Mouse (Mus musculus) MEL (cell line): Measurements from ENCODE around the gene Uqcc3. TPM values are rescaled to one million over a fixed set of nuclear protein-coding genes. Genes with fewer than 3 reads are reported as not detected.

Source experiments
- DNase-seq: peaks from one replicate; pipeline ENCODE4 v3.0.0; 2011; ENCODE audit warnings: low read depth, low spot score
- H3K27ac ChIP-seq: 2 replicates; pipeline ENCODE4 v1.5.1; 2012; ENCODE audit warnings: low read depth, mild to moderate bottlenecking, control low read depth, low read length, moderate library complexity; ENCODE audit not compliant: control insufficient read depth
- H3K27me3 ChIP-seq, 2 experiments: fragments of 150-350 bp in 1 of 2; sonication (generic) in 1 of 2; 2 replicates each; pipeline ENCODE4 v1.6.1; 2012; ENCODE audit warnings: low read length in 2 of 2, mild to moderate bottlenecking in 2 of 2, improper control_type of control experiment in 1 of 2, moderate library complexity in 1 of 2; ENCODE audit not compliant: insufficient read depth in 2 of 2, control insufficient read depth in 1 of 2
- H3K36me3 ChIP-seq, 2 experiments: 2 replicates each; pipeline ENCODE4 v1.6.1; 2012 to 2014; ENCODE audit warnings: low read length in 2 of 2, improper control_type of control experiment in 1 of 2, inconsistent platforms in 1 of 2, mild to moderate bottlenecking in 1 of 2; ENCODE audit not compliant: insufficient read depth in 2 of 2, control insufficient read depth in 1 of 2
- H3K4me1 ChIP-seq, 2 experiments: fragments of 150-350 bp in 1 of 2; sonication (generic) in 1 of 2; 2 replicates each; pipeline ENCODE4 v1.6.1; 2012; ENCODE audit warnings: low read length in 2 of 2, improper control_type of control experiment in 1 of 2, mild to moderate bottlenecking in 1 of 2; ENCODE audit not compliant: insufficient read depth in 2 of 2, control insufficient read depth in 1 of 2
- H3K4me3 ChIP-seq, 2 experiments: fragments of 150-350 bp in 1 of 2; sonication (generic) in 1 of 2; 2 replicates each; pipeline ENCODE4 v1.5.1; 2012; ENCODE audit warnings: low read depth in 2 of 2, low read length in 2 of 2, mild to moderate bottlenecking in 2 of 2, moderate library complexity in 2 of 2, control low read depth in 1 of 2, improper control_type of control experiment in 1 of 2; ENCODE audit not compliant: control insufficient read depth in 1 of 2, insufficient read depth in 1 of 2
- H3K79me2 ChIP-seq: 2 replicates; pipeline ENCODE4 v1.6.1; 2012; ENCODE audit warnings: mild to moderate bottlenecking, low read length, moderate library complexity; ENCODE audit not compliant: control insufficient read depth, poor library complexity, insufficient read depth
- H3K9ac ChIP-seq: 2 replicates; pipeline ENCODE4 v1.6.1; 2012; ENCODE audit warnings: low read depth, mild to moderate bottlenecking, control low read depth, low read length, moderate library complexity; ENCODE audit not compliant: control insufficient read depth, poor library complexity, severe bottlenecking
- H3K9me3 ChIP-seq: fragments of 150-350 bp; sonication (generic); replicated peaks from 2 replicates; pipeline ENCODE4 v1.6.1; 2012; ENCODE audit warnings: mild to moderate bottlenecking, low read length, improper control_type of control experiment, moderate library complexity; ENCODE audit not compliant: insufficient read depth
- BHLHE40 ChIP-seq: IDR thresholded peaks from 2 replicates; pipeline ENCODE4 v1.6.1; 2012; ENCODE audit warnings: low read depth, mild to moderate bottlenecking, inconsistent platforms, low read length, improper control_type of control experiment, borderline replicate concordance
- CHD2 ChIP-seq: IDR thresholded peaks from 2 replicates; pipeline ENCODE4 v1.6.1; 2011; ENCODE audit warnings: low read length, improper control_type of control experiment
- CTCF ChIP-seq, 3 experiments: IDR thresholded peaks in 2 of 3; conservative IDR thresholded peaks in 1 of 3; 2 replicates each; pipeline ENCODE4 v1.5.1; 2011 to 2012; ENCODE audit warnings: low read length in 3 of 3, low read depth in 2 of 3, mild to moderate bottlenecking in 2 of 3, improper control_type of control experiment in 1 of 3, inconsistent platforms in 1 of 3, mixed read lengths in 1 of 3, moderate library complexity in 1 of 3; ENCODE audit not compliant: control insufficient read depth in 1 of 3, insufficient read depth in 1 of 3, poor library complexity in 1 of 3, severe bottlenecking in 1 of 3
- ETS1 ChIP-seq: IDR thresholded peaks from 2 replicates; pipeline ENCODE4 v1.6.1; 2012; ENCODE audit warnings: low read depth, mild to moderate bottlenecking, inconsistent platforms, low read length, improper control_type of control experiment, moderate library complexity
- MAFK ChIP-seq: IDR thresholded peaks from 2 replicates; pipeline ENCODE4 v1.6.1; 2011; ENCODE audit warnings: low read depth, mild to moderate bottlenecking, low read length, improper control_type of control experiment, borderline replicate concordance
- MAX ChIP-seq: IDR thresholded peaks from 2 replicates; pipeline ENCODE4 v1.6.1; 2011; ENCODE audit warnings: low read length, improper control_type of control experiment
- MAZ ChIP-seq: IDR thresholded peaks from 2 replicates; pipeline ENCODE4 v1.6.1; 2012; ENCODE audit warnings: low read depth, mild to moderate bottlenecking, inconsistent platforms, low read length, improper control_type of control experiment
- MXI1 ChIP-seq: IDR thresholded peaks from 2 replicates; pipeline ENCODE4 v1.6.1; 2011; ENCODE audit warnings: mild to moderate bottlenecking, low read depth, low read length, improper control_type of control experiment
- MYC ChIP-seq: IDR thresholded peaks from 2 replicates; pipeline ENCODE4 v1.6.1; 2011; ENCODE audit warnings: low read depth, mild to moderate bottlenecking, low read length, improper control_type of control experiment, moderate library complexity
- NRF1 ChIP-seq: IDR thresholded peaks from 2 replicates; pipeline ENCODE4 v1.6.1; 2014; ENCODE audit warnings: low read depth, mild to moderate bottlenecking, inconsistent platforms, low read length, improper control_type of control experiment, moderate library complexity; ENCODE audit not compliant: poor library complexity, insufficient read depth, severe bottlenecking
- RAD21 ChIP-seq: IDR thresholded peaks from 2 replicates; pipeline ENCODE4 v1.6.1; 2011; ENCODE audit warnings: mild to moderate bottlenecking, low read depth, low read length, improper control_type of control experiment
- RCOR1 ChIP-seq: IDR thresholded peaks from 2 replicates; pipeline ENCODE4 v1.6.1; 2012; ENCODE audit warnings: low read depth, mild to moderate bottlenecking, inconsistent platforms, low read length, improper control_type of control experiment
- SIN3A ChIP-seq: IDR thresholded peaks from 2 replicates; pipeline ENCODE4 v1.6.1; 2012; ENCODE audit warnings: low read length, improper control_type of control experiment, inconsistent platforms
- TCF12 ChIP-seq: IDR thresholded peaks from 2 replicates; pipeline ENCODE4 v1.6.1; 2014; ENCODE audit warnings: low read depth, mild to moderate bottlenecking, inconsistent platforms, low read length, improper control_type of control experiment, moderate library complexity
- UBTF ChIP-seq: IDR thresholded peaks from 2 replicates; pipeline ENCODE4 v1.6.1; 2012; ENCODE audit warnings: low read depth, mild to moderate bottlenecking, inconsistent platforms, low read length, improper control_type of control experiment, moderate library complexity, borderline replicate concordance; ENCODE audit not compliant: insufficient read depth
- USF1 ChIP-seq: IDR thresholded peaks from 2 replicates; pipeline ENCODE4 v1.6.1; 2014; ENCODE audit warnings: low read depth, mild to moderate bottlenecking, inconsistent platforms, low read length, improper control_type of control experiment, moderate library complexity
- USF2 ChIP-seq, 2 experiments: IDR thresholded peaks; 2 replicates each; pipeline ENCODE4 v1.6.1; 2011 to 2012; ENCODE audit warnings: improper control_type of control experiment in 2 of 2, low read length in 2 of 2, borderline replicate concordance in 1 of 2, inconsistent platforms in 1 of 2, low read depth in 1 of 2, mild to moderate bottlenecking in 1 of 2; ENCODE audit not compliant: insufficient read depth in 1 of 2
- ZKSCAN1 ChIP-seq: IDR thresholded peaks from 2 replicates; pipeline ENCODE4 v1.6.1; 2012; ENCODE audit warnings: low read depth, mild to moderate bottlenecking, inconsistent platforms, low read length, improper control_type of control experiment, moderate library complexity
- ZNF384 ChIP-seq: IDR thresholded peaks from 2 replicates; pipeline ENCODE4 v1.6.1; 2012; ENCODE audit warnings: low read depth, mild to moderate bottlenecking, inconsistent platforms, low read length, improper control_type of control experiment
- polyA plus RNA-seq, 2 experiments: library from polyadenylated mRNA; stranded (reverse) in 1 of 2; unstranded in 1 of 2; fragments of >175 nt in 1 of 2; fragments of >200 nt in 1 of 2; gene quantifications; 2 replicates each; pipeline versions ENCODE4 v1.2.1 to v1.2.4; 2012; ENCODE audit warnings: low replicate concordance in 2 of 2, low read depth in 1 of 2; ENCODE audit not compliant: insufficient read length in 2 of 2, insufficient read depth in 1 of 2, missing spikeins in 1 of 2
- total RNA-seq: library from RNA; depleted of rRNA; stranded (reverse); fragments of 300-350 nt; gene quantifications from 2 replicates; pipeline ENCODE4 v1.2.3, GENCODE M21; 2012

Uqcc3 gene
- total and polyA plus RNA-seq, 3 experiments = 49.4 to 55.0 TPM; not detected in 1

DNA sequence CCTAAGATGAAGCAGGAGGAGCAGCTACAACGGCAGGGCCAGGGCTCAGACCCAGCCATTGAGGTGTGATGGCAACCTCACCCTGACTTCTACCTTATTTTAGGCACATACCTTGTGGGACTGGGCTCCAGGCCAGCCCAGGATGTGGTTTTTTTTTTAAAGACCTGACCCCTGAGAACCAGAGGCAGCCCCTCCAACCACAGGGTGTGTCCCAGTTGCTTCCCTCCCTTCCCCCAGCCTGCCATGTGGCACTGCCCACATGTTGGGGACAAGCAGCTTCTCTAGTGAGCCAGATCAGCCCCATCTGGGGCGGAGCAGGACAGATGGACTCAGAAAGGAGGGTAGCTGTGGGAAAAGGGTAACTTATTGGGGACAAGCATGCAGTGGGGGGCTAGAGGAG lies 46.0 kb upstream of the Uqcc3 start:
- H3K79me2 ChIP-seq = peaks cover 4% of the 10 kb centered on the region
- peak; percentile 57 for TF ChIP-seq ETS1
- 0 out of 2 replicates have a peak, but pooled peaks have one; percentile 16 for TF ChIP-seq MAZ
- TF ChIP-seq UBTF = no peak
- peak; percentile 44; the same call in 1 of the 2 replicates for TF ChIP-seq MAX
- peak; percentile 61; the same call in 1 of the 2 replicates for TF ChIP-seq MYC
- peak; percentile 43; the same call in 1 of the 2 replicates for TF ChIP-seq MXI1
- no peak for TF ChIP-seq TCF12
- TF ChIP-seq NRF1 = no peak
- TF ChIP-seq ZNF384 = 0 out of 2 replicates have a peak, but pooled peaks have one; percentile 48
- peaks cover 0 to 28% of the 10 kb centered on the region in 2 experiments; a peak in 2 of 4 replicates for H3K36me3 ChIP-seq
- peaks cover 20 to 38% of the 10 kb centered on the region in 2 experiments for H3K4me1 ChIP-seq
- H3K4me3 ChIP-seq = no peak overlapping the region
- no peaks in the 10 kb centered on the region for H3K9me3 ChIP-seq
- H3K27ac ChIP-seq = peak overlapping the region; percentile 36
- DNase-seq = peak; percentile 27
- H3K27me3 ChIP-seq = no peaks in the 10 kb centered on the region
- peak overlapping the region; percentile 15 for H3K9ac ChIP-seq

DNA sequence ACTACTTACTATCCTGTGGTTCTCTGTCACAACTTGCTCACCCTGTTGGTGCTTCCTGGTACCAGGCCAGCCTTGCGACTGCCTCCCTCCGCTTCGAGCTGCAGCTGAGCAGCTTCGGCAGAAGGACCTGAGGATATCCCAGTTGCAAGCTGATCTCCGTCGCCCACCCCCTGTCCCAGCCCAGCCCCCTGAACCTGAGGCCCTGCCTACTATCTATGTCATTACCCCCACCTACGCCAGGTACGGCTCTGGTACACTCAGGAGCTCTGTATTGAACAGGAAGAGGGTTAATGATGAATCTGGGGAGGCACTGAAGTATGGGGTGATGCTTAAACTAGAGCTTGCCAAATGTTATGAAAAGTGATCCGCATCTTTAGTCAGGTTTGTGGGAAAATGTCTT lies 41.0 kb upstream of the Uqcc3 start:
- no peak for DNase-seq
- no peaks in the 10 kb centered on the region for H3K9me3 ChIP-seq
- no peak overlapping the region for H3K4me3 ChIP-seq
- peaks cover 0 to 20% of the 10 kb centered on the region in 2 experiments; a peak in 2 of 4 replicates for H3K36me3 ChIP-seq
- H3K4me1 ChIP-seq = peaks cover 13 to 18% of the 10 kb centered on the region in 2 experiments; a peak in 3 of 4 replicates
- peaks cover 16% of the 10 kb centered on the region for H3K79me2 ChIP-seq
- H3K27me3 ChIP-seq = no peaks in the 10 kb centered on the region
- no peak for TF ChIP-seq ZKSCAN1
- no peak for TF ChIP-seq RCOR1
- no peak for TF ChIP-seq NRF1
- no peak for TF ChIP-seq RAD21
- TF ChIP-seq CTCF (IDR thresholded peaks at IDR 0.05 in 2 of 3, conservative IDR thresholded peaks at IDR 0.05 in 1 of 3; ENCODE audit: control insufficient read depth in 1 of 3, insufficient read depth in 1 of 3, low read depth in 2 of 3, low read length in 3 of 3, poor library complexity in 1 of 3, severe bottlenecking in 1 of 3) = no peak
- H3K27ac ChIP-seq = no peak overlapping the region
- H3K9ac ChIP-seq = no peak overlapping the region; the same call in 1 of the 2 replicates

DNA sequence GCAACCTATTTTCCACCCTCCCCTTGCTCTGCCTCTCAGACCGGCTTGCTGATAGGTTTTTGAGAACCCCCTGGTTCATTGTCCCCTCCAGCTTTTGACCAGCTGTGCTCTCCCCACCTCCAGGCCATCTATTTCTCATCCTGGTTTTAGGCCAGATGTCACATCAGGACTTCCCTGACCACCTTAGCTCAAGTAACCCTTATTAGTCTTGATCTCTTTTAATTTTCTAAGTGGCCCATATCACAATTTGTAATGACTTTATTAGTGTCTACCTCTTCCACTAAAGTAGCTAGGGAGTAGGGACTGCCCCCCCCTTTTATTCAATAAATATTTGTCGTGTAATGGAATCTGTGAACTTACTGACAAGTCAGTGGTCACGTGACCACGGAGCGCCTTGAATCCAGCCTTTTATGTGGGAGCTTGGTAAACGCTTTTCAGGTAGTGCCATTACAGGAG lies 40.1 kb upstream of the Uqcc3 start:
- H3K4me3 ChIP-seq = peak overlapping the region; percentile 83 to 91
- H3K36me3 ChIP-seq = peaks cover 0 to 13% of the 10 kb centered on the region in 2 experiments; a peak in 2 of 4 replicates
- peak overlapping the region; percentile 92 for H3K9ac ChIP-seq
- H3K4me1 ChIP-seq = peaks cover 8 to 10% of the 10 kb centered on the region in 2 experiments; a peak in 3 of 4 replicates
- TF ChIP-seq USF2 (IDR thresholded peaks at IDR 0.05; ENCODE audit: borderline replicate concordance in 1 of 2, insufficient read depth in 1 of 2, low read depth in 1 of 2, low read length in 2 of 2) (peak; percentile 81 to 84), BHLHE40 (peak; percentile 68; the same call in 1 of the 2 replicates), CHD2 (no peak), MAFK (no peak), SIN3A (peak; percentile 59), USF1 (peak; percentile 96), MAX (peak; percentile 84)
- TF ChIP-seq, all 39 proteins: peak for 5
- Histone ChIP-seq H3K27me3 (no peaks in the 10 kb centered on the region), H3K79me2 (peaks cover 16% of the 10 kb centered on the region), H3K27ac (peak overlapping the region; percentile 81), H3K9me3 (no peaks in the 10 kb centered on the region)
- peak; percentile 79 for DNase-seq
